ENCODE assay signal across 8 mouse cellular contexts in the genomic region with DNA sequence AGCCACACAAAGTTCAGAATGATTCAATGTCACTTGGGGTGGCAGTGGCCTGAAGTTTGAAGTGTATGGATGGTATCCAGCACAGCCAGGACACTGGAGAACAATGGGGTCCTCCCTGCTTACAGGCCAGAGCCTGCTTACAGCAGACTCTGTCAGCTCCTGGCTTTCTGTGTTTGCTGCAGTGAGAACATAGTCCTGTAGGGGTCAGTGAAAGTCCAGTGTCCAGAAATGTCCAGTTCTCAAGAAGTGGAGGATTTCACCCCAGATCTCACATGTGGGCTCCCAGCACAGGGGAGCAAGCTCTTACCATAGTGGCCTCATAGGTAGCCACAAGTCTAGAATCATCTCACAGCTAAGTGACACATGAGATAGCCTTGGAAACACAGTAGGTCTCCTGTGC. TPM values are rescaled to one million over a fixed set of nuclear protein-coding genes. Genes with fewer than 3 reads are reported as not detected.
DNase-seq lines count a peak whose midpoint lies in the region; ATAC-seq lines count a peak whose summit lies in the region.

No protein-coding gene starts in this region.

- no peak overlapping the region for H3K27ac ChIP-seq in neural tube, embryonic 11.5 days (ENCODE audit: low read depth, low read length)
- H3K27ac ChIP-seq in hindbrain, embryonic 10.5 days, result no peak overlapping the region
- H3K27ac ChIP-seq in liver, embryonic 13.5 days, result no peak overlapping the region

- no peak overlapping the region for H3K4me2 ChIP-seq in neural tube, embryonic 11.5 days (ENCODE audit: low read depth)
- peak overlapping the region; percentile 49 for H3K4me2 ChIP-seq in liver, embryonic 13.5 days

- peaks cover 2% of the 10 kb centered on the region; the same call in 1 of the 2 replicates for H3K9me3 ChIP-seq in neural tube, embryonic 11.5 days (ENCODE audit: control insufficient read depth, low read length)
- peaks cover 7% of the 10 kb centered on the region; the same call in 1 of the 2 replicates for H3K9me3 ChIP-seq in hindbrain, embryonic 10.5 days
- peaks cover 6% of the 10 kb centered on the region; the same call in 1 of the 2 replicates for H3K9me3 ChIP-seq in liver, embryonic 13.5 days (replicated peaks)

- no peak overlapping the region for H3K9ac ChIP-seq in neural tube, embryonic 11.5 days (ENCODE audit: low read length)
- H3K9ac ChIP-seq in liver, embryonic 13.5 days, result no peak overlapping the region

- no peaks in the 10 kb centered on the region for H3K27me3 ChIP-seq in neural tube, embryonic 11.5 days (ENCODE audit: control insufficient read depth, insufficient read depth, low read length)
- no peaks in the 10 kb centered on the region for H3K27me3 ChIP-seq in hindbrain, embryonic 10.5 days (ENCODE audit: insufficient read depth, poor library complexity, severe bottlenecking)
- H3K27me3 ChIP-seq in liver, embryonic 13.5 days, result no peaks in the 10 kb centered on the region

- no peaks in the 10 kb centered on the region for H3K36me3 ChIP-seq in neural tube, embryonic 11.5 days (ENCODE audit: control insufficient read depth, insufficient read depth, low read length)
- no peaks in the 10 kb centered on the region for H3K36me3 ChIP-seq in hindbrain, embryonic 10.5 days
- no peaks in the 10 kb centered on the region for H3K36me3 ChIP-seq in liver, embryonic 13.5 days

- 0 out of 2 replicates have a peak, but pooled peaks have one; percentile 33 for ATAC-seq in neural tube, embryonic 11.5 days (ENCODE audit: insufficient read depth, low FRiP score, low TSS enrichment)
- ATAC-seq in liver, embryonic 13.5 days (ENCODE audit: low read depth), result no peak

- H3K4me1 ChIP-seq in neural tube, embryonic 11.5 days (ENCODE audit: control insufficient read depth, insufficient read depth, low read length), result peaks cover 4% of the 10 kb centered on the region
- peaks cover 11% of the 10 kb centered on the region for H3K4me1 ChIP-seq in hindbrain, embryonic 10.5 days (replicated peaks)
- peaks cover 8% of the 10 kb centered on the region for H3K4me1 ChIP-seq in liver, embryonic 13.5 days (replicated peaks)

- H3K4me3 ChIP-seq in neural tube, embryonic 11.5 days (ENCODE audit: low read depth, low read length), result no peak overlapping the region
- no peak overlapping the region for H3K4me3 ChIP-seq in hindbrain, embryonic 10.5 days
- 0 out of 2 replicates have a peak overlapping the region, but pooled peaks have one; percentile 8 for H3K4me3 ChIP-seq in liver, embryonic 13.5 days (replicated peaks)

- peak; percentile 57 for DNase-seq in neural tube, embryonic 11.5 days (ENCODE audit: low spot score)
- DNase-seq in neural tube, embryonic 10.5 days (ENCODE audit: extremely low spot score, low spot score), result no peak
- peak; percentile 64 for DNase-seq in cerebellum, adult 8-10 months
- DNase-seq in hindbrain, embryonic 10.5 days (ENCODE audit: low spot score), result peak; percentile 38
- no peak for DNase-seq in liver, embryonic 13.5 days
- no peak for DNase-seq in right cerebral cortex, postnatal 10 days (ENCODE audit: low spot score in 2 of 2)
- DNase-seq in gastrocnemius, postnatal 4 days (ENCODE audit: low spot score in 2 of 2), result no peak
- DNase-seq in thymus, postnatal 36 days, result no peak

RNA-seq across cellular contexts. Expression of gene Vgll4, which starts 40.4 kb away (rescaled TPM):
- polyA plus RNA-seq in neural tube, embryonic 11.5 days (2014; fragmentation: Nextera tagmentation; extraction: Ambion mirVana), result 62.0 and 62.3 TPM in 2 replicates
- polyA plus RNA-seq in hindbrain, embryonic 10.5 days (2016; fragmentation: Nextera tagmentation; extraction: Ambion mirVana), result 73.3 and 86.6 TPM in 2 replicates
- polyA plus RNA-seq in liver, embryonic 13.5 days (2015; fragmentation: Nextera tagmentation; extraction: Ambion mirVana), result 13.9 and 14.6 TPM in 2 replicates
- 10 to 100 TPM; 42.2 to 48.2 TPM for total RNA-seq in gastrocnemius, postnatal 4 days (2021)

Comparison
In these comparisons a context has a peak if more than half of its experiments do, and no peak if none do; other contexts are left out.
1. DNase-seq: peak in neural tube, embryonic 11.5 days (single experiment), cerebellum, adult 8-10 months (single experiment) and hindbrain, embryonic 10.5 days (single experiment); none in neural tube, embryonic 10.5 days (single experiment), liver, embryonic 13.5 days (single experiment), right cerebral cortex, postnatal 10 days (0 of 2), gastrocnemius, postnatal 4 days (0 of 2) and thymus, postnatal 36 days (0 of 2).